Mouse (Mus musculus) adrenal gland, adult 8-10 months (tissue): Measurements from ENCODE around the gene Tent5c. TPM values are rescaled to one million over a fixed set of nuclear protein-coding genes. Genes with fewer than 3 reads are reported as not detected.

Experiments used
- DNase-seq: peaks from one replicate; pipeline ENCODE4 v3.0.0; 2022
- total RNA-seq, 4 experiments: library from RNA; stranded (reverse); gene quantifications; 2 replicates each; pipeline ENCODE4 v1.2.4; 2022

Gene Tent5c
- total RNA-seq, 4 experiments from 2014 or later, result 3.5 to 8.8 (median 5.1) TPM

GRCm38 (mm10) chr3:100485390-100486132, 3.6 kb downstream of the Tent5c start:
- DNase-seq, result no peak

- no peak for DNase-seq
Observed at GRCm38 (mm10) chr3:100482971-100483610, 6.0 kb downstream of the Tent5c start.

- DNase-seq, result no peak
Observed at GRCm38 (mm10) chr3:100482324-100482911, 6.7 kb downstream of the Tent5c start.

DNA sequence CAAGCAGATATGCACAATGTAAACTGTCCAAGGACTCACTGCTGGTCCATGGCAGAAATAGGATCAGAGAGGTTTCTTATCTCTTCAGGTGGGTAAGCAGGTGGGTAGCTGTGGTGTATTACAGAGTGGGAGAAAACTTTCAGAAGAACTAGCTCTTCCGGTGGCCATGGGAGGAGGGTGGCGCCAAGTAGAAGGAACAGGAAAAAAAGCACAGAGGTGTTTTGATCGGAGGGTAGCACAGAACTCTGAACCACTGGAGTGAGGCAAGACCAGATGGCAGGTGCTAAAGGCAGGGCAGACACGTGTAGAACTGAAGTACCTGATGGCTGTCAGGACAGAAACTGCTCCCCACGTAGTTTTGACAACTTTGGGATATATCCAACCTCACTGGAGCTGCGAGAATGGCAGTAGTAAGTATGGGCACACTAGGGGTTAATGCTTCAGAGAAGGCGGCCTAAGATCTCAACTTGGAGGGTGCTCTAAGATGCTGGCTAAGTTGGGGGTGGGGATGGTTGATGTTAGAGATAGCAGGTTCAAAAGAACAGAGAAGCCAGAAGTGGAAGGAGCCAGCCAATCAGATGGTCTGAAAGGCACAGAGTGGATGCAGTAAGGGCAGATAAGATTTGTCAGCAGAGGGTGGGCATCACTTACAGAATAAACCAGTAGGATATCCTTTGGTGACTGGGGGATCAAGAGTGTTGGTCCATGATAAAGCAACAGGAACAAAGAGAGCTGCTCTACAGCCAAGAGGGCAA, 8.7 kb downstream of the Tent5c start:
- no peak for DNase-seq

GRCm38 (mm10) chr3:100474950-100475472, 14.1 kb downstream of the Tent5c start:
- DNase-seq, result no peak

DNA sequence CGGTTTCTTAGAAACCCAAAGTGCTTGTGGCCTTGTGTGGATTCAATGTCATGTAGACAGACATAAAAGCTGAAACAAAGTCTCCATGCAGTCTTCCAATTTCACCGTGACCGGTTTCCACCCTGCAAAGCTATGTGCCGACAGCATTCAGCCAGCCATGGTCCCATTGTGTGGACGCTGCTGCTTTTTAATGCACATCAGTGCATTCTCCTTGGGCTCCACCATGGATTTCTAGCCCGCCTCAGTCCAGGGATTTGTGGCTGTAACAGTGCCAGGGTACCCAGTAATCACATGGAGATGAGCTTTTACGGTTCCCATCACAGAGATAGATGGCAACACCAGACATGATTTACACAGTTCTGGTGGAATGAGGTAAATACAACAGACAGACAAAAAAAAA, 14.6 kb downstream of the Tent5c start:
- DNase-seq, result no peak

GRCm38 (mm10) chr3:100473146-100473545, 16.0 kb downstream of the Tent5c start:
- DNase-seq, result peak; percentile 49

DNA sequence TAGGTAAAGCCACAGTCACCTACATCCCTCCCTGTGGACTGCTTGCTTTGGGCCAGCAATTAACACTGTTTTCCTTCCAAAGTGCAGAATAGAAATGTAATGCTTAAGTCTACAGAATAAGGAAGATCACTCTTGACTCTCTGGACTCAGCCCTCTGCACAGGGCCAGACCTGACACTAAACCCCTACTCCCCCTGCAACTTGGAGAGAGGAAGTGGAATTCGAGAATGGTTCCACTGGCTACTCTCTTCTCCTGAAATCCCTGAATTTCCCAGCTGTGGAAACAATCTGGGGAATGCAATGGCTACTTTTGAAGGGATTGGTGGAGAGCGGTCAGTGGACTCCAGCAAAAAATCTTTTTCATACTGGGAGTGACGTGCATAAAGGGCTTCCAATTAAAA, 18.2 kb downstream of the Tent5c start:
- DNase-seq, result no peak

- DNase-seq, result no peak
Observed at GRCm38 (mm10) chr3:100470101-100470500, 19.0 kb downstream of the Tent5c start.

GRCm38 (mm10) chr3:100466551-100466950, 22.6 kb downstream of the Tent5c start:
- no peak for DNase-seq

DNA sequence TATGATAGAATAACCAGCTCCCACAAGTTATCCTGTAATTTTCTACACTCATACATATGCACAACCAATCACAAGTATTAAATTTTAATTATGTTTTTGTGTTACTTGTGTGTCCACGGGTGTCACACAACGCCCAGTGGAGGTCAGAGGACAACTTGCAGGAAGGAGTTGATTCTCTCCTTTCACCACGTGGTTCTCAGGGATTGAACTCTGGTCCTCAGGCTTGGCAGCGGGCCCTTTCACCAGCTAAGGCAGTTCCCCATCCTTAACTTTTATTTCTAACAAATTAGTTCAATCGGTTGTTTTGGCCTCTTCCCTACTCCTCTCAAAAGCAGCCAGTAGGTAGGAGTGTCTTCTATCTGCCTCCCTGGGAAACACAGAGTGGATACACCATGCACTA, 24.5 kb downstream of the Tent5c start:
- no peak for DNase-seq

DNA sequence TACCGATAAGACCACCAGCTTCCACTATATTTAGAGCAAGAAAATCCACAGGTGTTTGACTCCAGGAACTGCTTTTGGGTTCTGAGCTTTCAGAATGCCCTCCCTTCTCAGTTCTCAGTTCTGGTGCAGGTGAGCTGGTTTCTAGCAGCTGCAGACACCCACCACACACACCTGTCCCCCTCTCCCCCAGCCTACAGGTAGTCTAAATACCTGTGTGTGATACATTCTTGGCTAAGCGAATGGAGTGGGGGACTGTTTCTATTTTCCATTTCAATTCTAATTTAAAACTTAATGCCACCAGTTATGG, 25.2 kb downstream of the Tent5c start:
- no peak for DNase-seq

GRCm38 (mm10) chr3:100463160-100463958, 25.8 kb downstream of the Tent5c start:
- DNase-seq, result no peak

DNA sequence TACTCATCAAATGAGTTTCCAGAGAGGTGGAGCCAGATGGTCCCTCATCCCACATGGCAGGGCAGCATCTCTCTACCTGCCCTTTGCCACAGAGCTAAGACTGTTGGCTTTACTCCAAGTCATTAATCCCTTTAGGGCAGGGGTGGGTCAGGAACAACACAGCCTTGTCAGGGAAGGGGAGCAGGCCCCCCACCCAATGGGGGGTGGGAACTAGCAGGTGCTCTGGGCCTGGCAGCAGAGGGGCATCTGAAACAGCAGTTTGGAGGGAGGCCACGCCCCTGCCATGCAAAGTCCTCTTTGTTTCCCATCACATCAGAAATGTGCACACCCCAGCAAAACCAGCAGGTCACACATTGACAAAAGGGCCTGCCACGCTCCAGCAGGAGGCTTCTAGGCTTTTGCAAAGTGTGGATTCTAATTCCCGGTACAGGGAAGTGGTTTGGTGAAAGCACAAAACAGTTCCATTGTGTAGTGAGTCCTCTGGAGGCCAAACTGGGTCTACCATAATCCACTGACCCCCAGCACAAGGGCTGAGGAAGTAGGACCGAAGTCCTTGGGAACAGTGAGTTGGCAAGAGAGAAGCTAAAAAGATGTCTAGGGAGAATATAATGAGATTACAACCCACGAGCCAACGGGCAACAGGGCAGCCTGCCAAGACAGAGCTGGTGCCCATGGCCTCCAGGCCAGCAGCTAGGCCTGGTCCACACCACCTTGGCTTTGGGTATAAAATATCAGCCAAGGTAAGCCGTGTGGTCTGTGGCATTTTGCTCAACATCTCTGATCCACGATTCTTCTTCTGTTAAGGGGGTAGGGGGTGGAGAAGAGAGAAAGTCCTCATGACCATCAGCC, 26.7 kb downstream of the Tent5c start:
- DNase-seq, result no peak

- DNase-seq, result no peak
Observed at GRCm38 (mm10) chr3:100460510-100460909, 28.6 kb downstream of the Tent5c start.

- no peak for DNase-seq
Observed at GRCm38 (mm10) chr3:100443798-100444500, 45.2 kb downstream of the Tent5c start.

DNA sequence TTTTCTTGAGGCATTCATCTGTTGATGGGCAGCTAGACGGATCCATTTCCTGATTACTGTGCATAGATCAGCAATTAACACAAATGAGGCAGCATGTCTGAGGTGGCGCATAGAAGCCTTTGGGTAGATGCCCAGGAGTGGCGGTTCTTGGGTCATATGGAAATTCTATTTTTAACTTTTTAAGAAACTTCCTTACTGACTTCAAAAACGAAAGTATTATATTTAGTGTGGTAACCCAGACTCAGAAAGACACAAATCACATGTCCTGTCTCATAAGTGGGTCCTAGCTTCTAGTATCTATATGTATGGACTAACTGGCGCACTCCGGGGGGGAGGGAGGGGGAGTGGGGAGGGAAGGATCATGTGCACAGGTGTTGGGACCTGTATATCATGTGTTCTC, 46.6 kb downstream of the Tent5c start:
- no peak for DNase-seq

- no peak for DNase-seq
Observed at GRCm38 (mm10) chr3:100440754-100441153, 48.4 kb downstream of the Tent5c start.

GRCm38 (mm10) chr3:100440009-100440408, 49.1 kb downstream of the Tent5c start:
- peak; percentile 50 for DNase-seq

- DNase-seq, result no peak
Observed at GRCm38 (mm10) chr3:100439088-100439487, 50.0 kb downstream of the Tent5c start.
